Mouse (Mus musculus): Measurements from ENCODE around the gene Spata25. TPM values are rescaled to one million over a fixed set of nuclear protein-coding genes. Genes with fewer than 3 reads are reported as not detected.
"Not testable (repeated sequence)": the region's sequence is repeated elsewhere in the genome, so short reads cannot be mapped to it uniquely, and the experiment has no call there.

The Spata25 gene
- polyA plus RNA-seq, 1 experiment from 2014 or later: not detected

DNA sequence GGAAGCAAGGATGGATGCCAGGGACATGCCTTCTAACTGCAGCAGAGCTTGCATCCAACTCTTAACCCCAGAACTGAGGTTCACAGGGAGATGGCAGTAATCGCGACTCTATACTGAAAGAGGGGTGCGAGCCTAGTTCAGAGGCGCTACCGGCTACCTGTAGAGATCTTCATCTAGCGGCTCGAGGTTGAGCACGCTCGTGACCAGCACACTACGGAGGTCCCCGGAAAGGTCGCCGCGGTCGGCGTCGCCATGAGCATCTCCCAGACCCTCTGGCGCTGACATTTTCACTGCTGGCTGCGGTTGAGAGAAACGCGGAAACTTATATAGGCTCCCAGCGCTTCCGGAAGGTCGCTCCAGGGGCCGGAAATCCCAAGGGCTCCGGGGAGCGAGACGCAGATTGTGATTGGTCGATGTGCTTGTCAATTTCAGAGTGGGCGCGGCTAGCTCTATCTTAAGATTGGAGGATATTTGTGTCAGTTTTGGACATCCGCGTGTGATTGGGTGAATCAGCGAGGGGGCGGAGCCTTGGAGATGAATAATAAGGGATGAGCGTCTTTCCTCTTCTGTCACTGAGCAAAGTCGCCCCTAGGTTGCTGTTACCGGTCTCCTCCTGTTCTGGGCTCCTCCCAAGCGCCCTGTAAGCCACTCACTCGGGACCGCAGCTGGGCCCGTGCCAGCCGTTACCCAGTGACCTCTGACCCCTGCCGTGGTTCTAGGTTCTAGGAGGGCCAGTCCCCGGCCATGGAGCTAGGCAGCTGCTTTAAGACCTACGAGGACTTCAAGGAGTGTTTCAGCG, 23.6 kb downstream of the Spata25 start, which contains the start of the genes Acot8 and Zswim3:
Gene Acot8, minus strand, starts transcription at position 350 of the 799 bp plus-strand sequence.
Gene Zswim3, plus strand, starts transcription at position 566 of the 799 bp plus-strand sequence.
- Histone ChIP-seq H3K27ac (ENCODE audit: low read depth, low read length) (peak within 1 kb of the TSS; percentile 81), H3K9ac (ENCODE audit: low read depth, low read length) (peak within 1 kb of the TSS; percentile 88), H3K4me3 (ENCODE audit: low read depth, low read length) (peak within 1 kb of the TSS; percentile 90), H3K9me3 (ENCODE audit: control insufficient read depth, low read length) (no peaks in the 10 kb centered on the region), H3K36me3 (ENCODE audit: control insufficient read depth, insufficient read depth, low read length) (peaks cover 12% of the 10 kb centered on the region), H3K4me2 (peak within 1 kb of the TSS; percentile 78), H3K4me1 (replicated peaks; ENCODE audit: control insufficient read depth, insufficient read depth, low read length) (peaks cover 12% of the 10 kb centered on the region), H3K27me3 (replicated peaks; ENCODE audit: control insufficient read depth, insufficient read depth, low read length) (no peaks in the 10 kb centered on the region)
- under 1% methylated on average over 47 of the region's 47 CpGs for WGBS
- DNase-seq (ENCODE audit: low spot score): peak; percentile 95
- ATAC-seq (replicated peaks; ENCODE audit: low FRiP score): peak; percentile 95

DNA sequence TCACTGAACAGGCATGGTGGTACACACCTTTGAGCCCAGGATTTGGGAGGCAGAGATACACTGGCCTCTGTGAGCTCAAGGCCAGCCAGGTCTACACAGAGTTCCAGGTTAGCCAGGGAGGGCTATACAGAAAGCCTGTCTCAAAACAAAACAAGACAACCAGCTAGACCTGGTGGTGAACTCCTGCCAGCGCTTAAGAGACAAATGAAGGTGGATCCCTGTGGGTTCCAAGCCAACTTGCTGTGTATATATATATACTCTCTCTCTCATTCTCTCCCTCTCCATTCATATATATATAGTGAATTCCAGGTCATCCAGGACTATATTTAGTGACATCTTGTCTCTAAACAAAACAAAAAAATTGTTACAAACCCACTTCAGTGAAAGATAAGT, 24.4 kb downstream of the Spata25 start:
- Histone ChIP-seq H3K4me3 (ENCODE audit: low read depth, low read length) (peak overlapping the region; percentile 90), H3K4me2 (peak overlapping the region; percentile 66), H3K4me1 (replicated peaks; ENCODE audit: control insufficient read depth, insufficient read depth, low read length) (peaks cover 12% of the 10 kb centered on the region), H3K9ac (ENCODE audit: low read depth, low read length) (peak overlapping the region; percentile 88), H3K36me3 (ENCODE audit: control insufficient read depth, insufficient read depth, low read length) (peaks cover 15% of the 10 kb centered on the region), H3K9me3 (ENCODE audit: control insufficient read depth, low read length) (no peaks in the 10 kb centered on the region), H3K27ac (ENCODE audit: low read depth, low read length) (no peak overlapping the region), H3K27me3 (replicated peaks; ENCODE audit: control insufficient read depth, insufficient read depth, low read length) (no peaks in the 10 kb centered on the region)
- DNase-seq (ENCODE audit: low spot score): no peak
- 46% methylated on average over 1 of the region's 1 CpGs for WGBS
- no peak for ATAC-seq (replicated peaks; ENCODE audit: low FRiP score)

DNA sequence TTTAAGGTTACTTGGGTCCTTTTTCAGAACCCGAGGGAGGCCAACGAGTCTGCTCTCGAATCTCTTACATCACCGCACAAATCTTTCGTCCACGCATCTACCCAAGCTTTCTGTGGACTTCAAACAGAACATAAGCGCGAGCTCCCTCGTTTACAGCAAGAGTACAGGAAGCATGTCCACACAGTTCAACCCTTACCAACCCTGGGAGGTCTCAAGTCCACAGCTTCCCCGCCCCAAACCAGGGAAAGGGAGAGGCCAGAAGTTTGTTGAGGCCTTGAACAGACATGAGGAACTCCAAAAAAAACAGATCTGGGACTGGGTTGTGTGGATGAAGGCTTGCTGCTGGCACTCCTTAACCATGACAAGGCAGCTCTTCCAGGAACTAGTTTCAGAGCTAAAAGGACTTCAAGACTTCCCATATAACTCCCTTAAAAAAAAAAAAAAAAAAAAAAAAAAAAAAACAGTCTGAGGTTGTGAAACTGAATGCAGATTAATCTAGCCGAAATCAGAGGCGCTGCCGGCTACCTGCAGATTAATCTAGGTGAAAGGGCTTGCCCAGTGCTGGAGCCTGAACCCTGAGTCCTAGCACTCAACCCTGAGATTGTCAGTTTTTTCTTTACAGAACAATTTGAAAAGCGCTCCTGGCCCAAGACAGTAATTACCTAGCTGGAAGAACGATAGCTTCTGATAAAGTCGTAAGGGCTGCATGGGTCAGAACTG, 25.0 kb downstream of the Spata25 start:
- DNase-seq (ENCODE audit: low spot score) (no peak), ATAC-seq (replicated peaks; ENCODE audit: low FRiP score) (no peak)
- Histone ChIP-seq H3K4me2 (peak overlapping the region; percentile 66), H3K9ac (ENCODE audit: low read depth, low read length) (peak overlapping the region; percentile 88), H3K4me1 (replicated peaks; ENCODE audit: control insufficient read depth, insufficient read depth, low read length) (peaks cover 12% of the 10 kb centered on the region), H3K4me3 (ENCODE audit: low read depth, low read length) (peak overlapping the region; percentile 90), H3K9me3 (ENCODE audit: control insufficient read depth, low read length) (no peaks in the 10 kb centered on the region), H3K27ac (ENCODE audit: low read depth, low read length) (no peak overlapping the region), H3K27me3 (replicated peaks; ENCODE audit: control insufficient read depth, insufficient read depth, low read length) (no peaks in the 10 kb centered on the region), H3K36me3 (ENCODE audit: control insufficient read depth, insufficient read depth, low read length) (peaks cover 12% of the 10 kb centered on the region)
- whole genome bisulfite sequencing: 90% methylated on average over 16 of the region's 16 CpGs

DNA sequence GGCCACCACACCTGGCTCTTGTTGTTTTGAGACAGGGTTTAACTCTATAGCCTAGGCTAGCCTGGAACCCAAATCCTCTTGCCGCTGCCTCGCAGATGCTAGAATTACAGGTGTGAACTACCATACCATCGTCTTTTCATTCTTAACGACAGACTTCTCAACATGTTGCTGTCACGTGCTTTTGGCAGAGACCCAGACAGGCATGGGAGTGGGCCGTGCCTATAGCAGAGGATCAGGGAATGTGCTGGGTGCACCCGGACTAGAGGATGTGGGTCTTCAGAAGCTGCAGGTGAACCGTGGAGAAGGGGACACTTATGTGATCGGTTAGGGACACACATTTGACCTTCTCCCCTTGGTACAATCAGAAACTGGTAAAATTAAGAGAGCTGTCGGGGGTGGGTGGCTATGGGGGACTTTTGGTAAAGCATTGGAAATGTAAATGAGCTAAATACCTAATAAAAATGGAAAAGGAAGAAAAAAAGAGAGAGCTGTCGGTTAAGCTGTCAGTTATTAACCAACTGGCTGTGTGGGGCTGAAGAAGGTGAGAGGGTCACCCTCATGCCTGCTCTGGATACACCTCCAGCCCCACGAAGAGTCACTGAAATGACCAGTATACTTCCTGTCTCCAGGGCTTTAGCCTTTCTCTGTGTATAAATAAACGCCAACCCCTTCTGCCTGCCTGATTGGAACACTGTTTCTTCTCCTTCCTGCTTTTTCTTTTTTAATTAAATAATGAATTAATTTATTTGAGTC, 27.9 kb downstream of the Spata25 start:
- H3K9ac ChIP-seq (ENCODE audit: low read depth, low read length): no peak overlapping the region
- peaks cover 4% of the 10 kb centered on the region for H3K4me1 ChIP-seq (replicated peaks; ENCODE audit: control insufficient read depth, insufficient read depth, low read length)
- H3K4me3 ChIP-seq (ENCODE audit: low read depth, low read length): no peak overlapping the region
- no peaks in the 10 kb centered on the region for H3K9me3 ChIP-seq (ENCODE audit: control insufficient read depth, low read length)
- DNase-seq (ENCODE audit: low spot score) (no peak), ATAC-seq (replicated peaks; ENCODE audit: low FRiP score) (no peak)
- no peak overlapping the region for H3K27ac ChIP-seq (ENCODE audit: low read depth, low read length)
- 87% methylated on average over 13 of the region's 13 CpGs for WGBS
- no peaks in the 10 kb centered on the region for H3K27me3 ChIP-seq (replicated peaks; ENCODE audit: control insufficient read depth, insufficient read depth, low read length)
- H3K36me3 ChIP-seq (ENCODE audit: control insufficient read depth, insufficient read depth, low read length): peaks cover 25% of the 10 kb centered on the region
- no peak overlapping the region for H3K4me2 ChIP-seq

DNA sequence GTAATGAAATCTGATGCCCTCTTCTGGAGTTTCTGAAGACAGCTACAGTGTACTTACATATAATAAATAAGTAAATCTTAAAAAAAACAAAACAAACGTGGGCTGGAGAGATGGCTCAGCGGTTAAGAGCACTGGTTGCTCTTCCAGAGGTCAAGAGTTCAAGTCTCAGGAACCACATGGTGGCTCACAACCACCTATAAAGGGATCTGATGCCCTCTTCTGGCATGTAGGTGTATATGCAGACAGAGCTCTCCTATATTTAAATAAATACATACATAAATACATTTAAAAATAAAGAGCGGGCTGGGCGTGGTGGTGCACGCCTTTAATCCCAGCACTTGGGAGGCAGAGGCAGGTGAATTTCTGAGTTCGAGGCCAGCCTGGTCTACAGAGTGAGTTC, 29.8 kb downstream of the Spata25 start:
- peaks cover 33% of the 10 kb centered on the region for H3K36me3 ChIP-seq (ENCODE audit: control insufficient read depth, insufficient read depth, low read length)
- H3K4me2 ChIP-seq; H3K4me1 ChIP-seq (replicated peaks; ENCODE audit: control insufficient read depth, insufficient read depth, low read length); H3K27me3 ChIP-seq (replicated peaks; ENCODE audit: control insufficient read depth, insufficient read depth, low read length); ATAC-seq (replicated peaks; ENCODE audit: low FRiP score); H3K9me3 ChIP-seq (ENCODE audit: control insufficient read depth, low read length); H3K27ac ChIP-seq (ENCODE audit: low read depth, low read length); H3K9ac ChIP-seq (ENCODE audit: low read depth, low read length); H3K4me3 ChIP-seq (ENCODE audit: low read depth, low read length); DNase-seq (ENCODE audit: low spot score): not testable (repeated sequence)
- WGBS: 83% methylated on average over 6 of the region's 6 CpGs

DNA sequence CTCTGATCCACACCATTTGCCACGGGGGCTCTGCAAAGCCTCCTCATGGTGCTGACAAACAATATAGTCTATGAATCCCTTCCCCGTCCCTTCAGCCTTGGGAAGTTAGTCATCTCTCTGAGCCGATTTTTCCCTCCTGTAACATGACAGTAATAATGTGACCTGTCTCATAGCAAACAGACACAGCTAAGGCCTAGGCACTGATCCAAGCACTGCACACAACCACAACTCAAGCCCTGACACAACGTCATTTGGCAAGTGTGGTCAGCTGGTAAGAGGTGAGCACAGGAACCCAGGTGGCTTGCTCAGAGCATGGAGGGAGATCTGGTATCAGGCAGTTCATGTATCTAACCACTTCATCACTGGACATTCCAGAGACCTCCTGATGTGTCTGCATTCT, 32.5 kb downstream of the Spata25 start:
- peaks cover 37% of the 10 kb centered on the region for H3K36me3 ChIP-seq (ENCODE audit: control insufficient read depth, insufficient read depth, low read length)
- no peak overlapping the region for H3K4me2 ChIP-seq
- no peaks in the 10 kb centered on the region for H3K4me1 ChIP-seq (replicated peaks; ENCODE audit: control insufficient read depth, insufficient read depth, low read length)
- H3K9ac ChIP-seq (ENCODE audit: low read depth, low read length): no peak overlapping the region
- H3K4me3 ChIP-seq (ENCODE audit: low read depth, low read length): no peak overlapping the region
- DNase-seq (ENCODE audit: low spot score) (no peak), ATAC-seq (replicated peaks; ENCODE audit: low FRiP score) (no peak)
- no peaks in the 10 kb centered on the region for H3K9me3 ChIP-seq (ENCODE audit: control insufficient read depth, low read length)
- H3K27ac ChIP-seq (ENCODE audit: low read depth, low read length): no peak overlapping the region
- WGBS: 87% methylated on average over 4 of the region's 4 CpGs
- H3K27me3 ChIP-seq (replicated peaks; ENCODE audit: control insufficient read depth, insufficient read depth, low read length): no peaks in the 10 kb centered on the region

DNA sequence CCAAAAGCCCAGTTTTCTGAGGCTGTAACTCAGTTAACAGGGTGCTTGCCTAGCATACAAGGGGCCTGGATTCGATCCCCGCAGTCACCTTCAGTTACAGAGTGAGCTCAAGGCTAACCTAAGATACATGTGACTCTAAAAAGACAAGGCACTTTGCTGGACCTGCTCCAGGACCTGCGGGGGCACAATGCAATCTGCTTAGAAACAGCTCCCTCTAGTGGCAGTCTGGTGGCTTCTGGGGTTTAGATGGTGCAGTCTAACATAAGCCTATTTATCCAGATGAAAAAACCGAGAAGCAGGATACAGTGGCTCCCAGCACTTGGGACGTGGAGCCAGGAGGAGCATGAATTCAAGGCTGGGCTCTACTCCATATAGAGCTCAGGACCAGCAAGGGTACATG, 34.0 kb downstream of the Spata25 start:
- WGBS: 32% methylated on average over 5 of the region's 5 CpGs
- ATAC-seq (replicated peaks; ENCODE audit: low FRiP score): peak; percentile 71
- peaks cover 29% of the 10 kb centered on the region for H3K36me3 ChIP-seq (ENCODE audit: control insufficient read depth, insufficient read depth, low read length)

DNA sequence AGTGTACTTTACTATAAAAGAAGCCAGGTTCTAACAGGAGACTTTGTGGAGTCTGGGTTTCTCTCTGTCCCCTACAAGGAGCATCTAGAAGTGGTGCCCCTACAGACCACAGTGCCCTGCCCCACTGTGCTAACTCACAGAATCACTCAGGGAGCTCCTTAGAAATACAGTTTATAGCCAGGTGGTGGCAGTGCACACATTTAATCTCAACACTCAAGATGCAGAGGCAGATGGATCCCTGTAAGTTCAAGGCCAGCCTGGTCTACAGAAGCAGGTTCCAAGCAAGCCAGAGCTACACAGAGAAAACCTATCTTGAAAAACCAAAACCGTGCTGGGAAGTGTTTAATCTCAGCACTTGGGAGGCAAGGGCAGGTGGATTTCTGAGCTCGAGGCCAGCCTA, 34.6 kb downstream of the Spata25 start:
- Histone ChIP-seq H3K4me2 (no peak overlapping the region), H3K4me3 (ENCODE audit: low read depth, low read length) (no peak overlapping the region), H3K9me3 (ENCODE audit: control insufficient read depth, low read length) (no peaks in the 10 kb centered on the region), H3K9ac (ENCODE audit: low read depth, low read length) (no peak overlapping the region), H3K36me3 (ENCODE audit: control insufficient read depth, insufficient read depth, low read length) (peaks cover 29% of the 10 kb centered on the region), H3K27me3 (replicated peaks; ENCODE audit: control insufficient read depth, insufficient read depth, low read length) (no peaks in the 10 kb centered on the region), H3K27ac (ENCODE audit: low read depth, low read length) (no peak overlapping the region), H3K4me1 (replicated peaks; ENCODE audit: control insufficient read depth, insufficient read depth, low read length) (no peaks in the 10 kb centered on the region)
- ATAC-seq (replicated peaks; ENCODE audit: low FRiP score) (no peak), DNase-seq (ENCODE audit: low spot score) (no peak)
- 88% methylated on average over 2 of the region's 2 CpGs for WGBS

More for the DNA sequence above, 34.0 kb downstream of the Spata25 start:
- no peak overlapping the region for H3K4me3 ChIP-seq (ENCODE audit: low read depth, low read length)
- peak; percentile 60 for DNase-seq (ENCODE audit: low spot score)
- no peaks in the 10 kb centered on the region for H3K4me1 ChIP-seq (replicated peaks; ENCODE audit: control insufficient read depth, insufficient read depth, low read length)
- no peaks in the 10 kb centered on the region for H3K9me3 ChIP-seq (ENCODE audit: control insufficient read depth, low read length)
- H3K9ac ChIP-seq (ENCODE audit: low read depth, low read length): no peak overlapping the region
- H3K27me3 ChIP-seq (replicated peaks; ENCODE audit: control insufficient read depth, insufficient read depth, low read length): no peaks in the 10 kb centered on the region
- no peak overlapping the region for H3K4me2 ChIP-seq
- no peak overlapping the region for H3K27ac ChIP-seq (ENCODE audit: low read depth, low read length)

All from liver, embryonic 11.5 days (tissue).